Mouse (Mus musculus) gastrocnemius, adult 2 months (tissue): ENCODE measurements around the gene Rbm28. TPM values are rescaled to one million over a fixed set of nuclear protein-coding genes. Genes with fewer than 3 reads are reported as not detected.

Experiments
- DNase-seq: peaks from one replicate; pipeline ENCODE4 v3.0.0; 2022
- H3K27ac ChIP-seq: fragments of 200-600 bp; 2 replicates; pipeline ENCODE4 v1.8.1; 2022; ENCODE audit warnings: mild to moderate bottlenecking
- H3K4me3 ChIP-seq: fragments of 200-600 bp; 2 replicates; pipeline ENCODE4 v1.8.1; 2022; ENCODE audit warnings: mild to moderate bottlenecking, moderate library complexity
- CTCF ChIP-seq: fragments of 200-600 bp; IDR thresholded peaks from 2 replicates; pipeline ENCODE4 v1.8.1; 2022; ENCODE audit warnings: antibody characterized with exemption, mild to moderate bottlenecking, moderate library complexity
- intact Hi-C: fragments of 180-260 bp; cut with DNase I; formaldehyde crosslinking; loops from one replicate; pipeline ENCODE4 v1.15.1; 2025
- total RNA-seq, 2 experiments: library from RNA; stranded (reverse); gene quantifications; 2 replicates each; pipeline ENCODE4 v1.2.3; 2021

Rbm28 gene
- total RNA-seq, 2 experiments from 2014 or later, result 16.3 to 18.4 TPM

GRCm38 (mm10) chr6:29117417-29118104, 47.2 kb downstream of the Rbm28 start:
- intact Hi-C loops, result no loop called here
- peak; percentile 88 for DNase-seq
- H3K27ac ChIP-seq, result peak overlapping the region; percentile 38; the same call in 1 of the 2 replicates
- TF ChIP-seq CTCF, result no peak
- 0 out of 2 replicates have a peak overlapping the region, but pooled peaks have one; percentile 23 for H3K4me3 ChIP-seq

- intact Hi-C loops, result no loop called here
- Histone ChIP-seq H3K27ac (no peak overlapping the region), H3K4me3 (no peak overlapping the region)
- DNase-seq, result no peak
- no peak for TF ChIP-seq CTCF
Measured at GRCm38 (mm10) chr6:29115756-29116155, 49.0 kb downstream of the Rbm28 start.

- DNase-seq, result no peak
- no peak overlapping the region for H3K27ac ChIP-seq
- TF ChIP-seq CTCF, result no peak
- no peak overlapping the region for H3K4me3 ChIP-seq
- intact Hi-C loops, result no loop called here
Measured at GRCm38 (mm10) chr6:29111501-29111900, 53.3 kb downstream of the Rbm28 start.

GRCm38 (mm10) chr6:29108376-29108775, 56.4 kb downstream of the Rbm28 start:
- intact Hi-C loops, result no loop called here
- no peak for DNase-seq
- no peak for TF ChIP-seq CTCF
- Histone ChIP-seq H3K4me3 (no peak overlapping the region), H3K27ac (no peak overlapping the region)

- H3K4me3 ChIP-seq, result no peak overlapping the region
- no peak overlapping the region for H3K27ac ChIP-seq
- no peak for DNase-seq
- intact Hi-C loops, result no loop called here
- TF ChIP-seq CTCF, result no peak
Measured at GRCm38 (mm10) chr6:29101248-29101864, 63.5 kb downstream of the Rbm28 start.

GRCm38 (mm10) chr6:29100423-29100822, 64.4 kb downstream of the Rbm28 start:
- intact Hi-C loops, result no loop called here

GRCm38 (mm10) chr6:29099536-29100170, 65.2 kb downstream of the Rbm28 start:
- no peak overlapping the region for H3K27ac ChIP-seq
- H3K4me3 ChIP-seq, result no peak overlapping the region
- intact Hi-C loops, result no loop called here
- no peak for TF ChIP-seq CTCF
- DNase-seq, result no peak

More at GRCm38 (mm10) chr6:29100423-29100822, 64.4 kb downstream of the Rbm28 start:
- TF ChIP-seq CTCF, result no peak
- Histone ChIP-seq H3K27ac (no peak overlapping the region), H3K4me3 (no peak overlapping the region)
- DNase-seq, result no peak

- H3K27ac ChIP-seq, result no peak overlapping the region
- no peak overlapping the region for H3K4me3 ChIP-seq
- peak; percentile 56 for TF ChIP-seq CTCF
- peak; percentile 34 for DNase-seq
- intact Hi-C loops, result loop anchor here (2.0 kb wide), 1 partner anchor 50 kb away; no protein-coding TSS in a partner anchor
Measured at GRCm38 (mm10) chr6:29092904-29093303, 71.9 kb downstream of the Rbm28 start.

- Histone ChIP-seq H3K4me3 (no peak overlapping the region), H3K27ac (no peak overlapping the region)
- intact Hi-C loops, result loop anchor here (2.0 kb wide), 1 partner anchor 51 kb away; no protein-coding TSS in a partner anchor
- DNase-seq, result no peak
- no peak for TF ChIP-seq CTCF
Measured at GRCm38 (mm10) chr6:29092234-29092633, 72.6 kb downstream of the Rbm28 start.

- intact Hi-C loops, result no loop called here
- DNase-seq, result peak; percentile 64
- no peak overlapping the region for H3K4me3 ChIP-seq
- peak overlapping the region; percentile 62 for H3K27ac ChIP-seq
- no peak for TF ChIP-seq CTCF
Measured at GRCm38 (mm10) chr6:29087921-29088709, 76.7 kb downstream of the Rbm28 start.

- no peak for TF ChIP-seq CTCF
- intact Hi-C loops, result no loop called here
- no peak overlapping the region for H3K27ac ChIP-seq
- no peak for DNase-seq
- no peak overlapping the region for H3K4me3 ChIP-seq
Measured at GRCm38 (mm10) chr6:29084401-29084800, 80.4 kb downstream of the Rbm28 start.

- intact Hi-C loops, result no loop called here
- DNase-seq, result no peak
- Histone ChIP-seq H3K4me3 (no peak overlapping the region), H3K27ac (no peak overlapping the region)
- TF ChIP-seq CTCF, result no peak
Measured at GRCm38 (mm10) chr6:29082776-29083354, 81.9 kb downstream of the Rbm28 start.
